Mouse (Mus musculus) olfactory bulb, adult 2 months (tissue): ENCODE results near the gene Iqck. TPM values are rescaled to one million over a fixed set of nuclear protein-coding genes. Genes with fewer than 3 reads are reported as not detected.
A peak's percentile ranks its signal among the peaks of the same experiment; 100 is the strongest.

Experiments
- H3K27ac ChIP-seq: fragments of 200-500 bp; 2 replicates; pipeline ENCODE4 v1.5.1; 2012; ENCODE audit warnings: low read depth, low read length; ENCODE audit not compliant: insufficient read depth
- H3K4me1 ChIP-seq: fragments of 200-500 bp; 2 replicates; pipeline ENCODE4 v1.6.1; 2012; ENCODE audit warnings: low read length; ENCODE audit not compliant: control insufficient read depth, insufficient read depth
- H3K4me3 ChIP-seq: fragments of 200-500 bp; 2 replicates; pipeline ENCODE4 v1.5.1; 2012; ENCODE audit warnings: mild to moderate bottlenecking, low read depth, low read length, moderate library complexity; ENCODE audit not compliant: insufficient read depth
- CTCF ChIP-seq: fragments of 200-500 bp; IDR thresholded peaks from 2 replicates; pipeline ENCODE4 v1.5.1; 2012; ENCODE audit warnings: low read depth, mild to moderate bottlenecking, low read length, moderate library complexity; ENCODE audit not compliant: insufficient read depth
- POLR2A ChIP-seq: fragments of 200-500 bp; IDR thresholded peaks from 2 replicates; pipeline ENCODE4 v1.6.1; 2012; ENCODE audit warnings: mild to moderate bottlenecking, low read depth, low read length, moderate library complexity; ENCODE audit not compliant: insufficient read depth
- WGBS: fragments of 180-500 bp; shearing (Covaris S2); methylation state at CpG from one replicate; pipeline ENCODE4 v1.1.7; 2018; 5-methylcytosine and 5-hydroxymethylcytosine counted together
- polyA plus RNA-seq: library from polyadenylated mRNA; stranded (reverse); fragments of >200 nt; gene quantifications from 2 replicates; pipeline ENCODE4 v1.2.4, GENCODE M21; 2012; ENCODE audit warnings: low replicate concordance; ENCODE audit not compliant: missing spikeins, insufficient read depth, insufficient read length

Iqck gene
- polyA plus RNA-seq, 1 experiment = not detected

- peaks cover 30% of the 10 kb centered on the region for H3K4me1 ChIP-seq
- TF ChIP-seq POLR2A (peak; percentile 33; the same call in 1 of the 2 replicates), CTCF (no peak)
- peak overlapping the region; percentile 69 for H3K4me3 ChIP-seq
- H3K27ac ChIP-seq = peak overlapping the region; percentile 97
- WGBS = 1% methylated on average over 26 of the region's 26 CpGs
These were observed 138.2 kb downstream of the Iqck start for GRCm38 (mm10) chr7:118993597-118994230.

- Histone ChIP-seq H3K4me1 (peaks cover 29% of the 10 kb centered on the region), H3K4me3 (peak overlapping the region; percentile 69), H3K27ac (peak overlapping the region; percentile 97)
- TF ChIP-seq POLR2A (no peak), CTCF (no peak)
- 2% methylated on average over 21 of the region's 21 CpGs for WGBS
These were observed 138.8 kb downstream of the Iqck start for GRCm38 (mm10) chr7:118994231-118994842.

GRCm38 (mm10) chr7:118995007-118995406 is 139.5 kb downstream of the Iqck start, which contains the start of gene Gprc5b:
TSS of gene Gprc5b (minus strand) at chr7:118995211.
- peak; percentile 86 for TF ChIP-seq POLR2A
- no peak for TF ChIP-seq CTCF
- H3K4me3 ChIP-seq = peak within 1 kb of the TSS; percentile 69
- H3K27ac ChIP-seq = peak within 1 kb of the TSS; percentile 97
- H3K4me1 ChIP-seq = peaks cover 22% of the 10 kb centered on the region
- WGBS = under 1% methylated on average over 43 of the region's 44 CpGs

GRCm38 (mm10) chr7:118995671-118996070 is 140.1 kb downstream of the Iqck start:
- TF ChIP-seq CTCF (no peak), POLR2A (no peak)
- H3K4me1 ChIP-seq = peaks cover 18% of the 10 kb centered on the region
- H3K27ac ChIP-seq = peak overlapping the region; percentile 84
- WGBS = 6% methylated on average over 14 of the region's 14 CpGs
- H3K4me3 ChIP-seq = peak overlapping the region; percentile 69

GRCm38 (mm10) chr7:118996137-118996837 is 140.7 kb downstream of the Iqck start:
- TF ChIP-seq CTCF = peak; percentile 41; the same call in 1 of the 2 replicates
- no peak for TF ChIP-seq POLR2A
- H3K4me1 ChIP-seq = peaks cover 14% of the 10 kb centered on the region
- peak overlapping the region; percentile 69 for H3K4me3 ChIP-seq
- H3K27ac ChIP-seq = peak overlapping the region; percentile 84
- 8% methylated on average over 13 of the region's 13 CpGs for WGBS

DNA sequence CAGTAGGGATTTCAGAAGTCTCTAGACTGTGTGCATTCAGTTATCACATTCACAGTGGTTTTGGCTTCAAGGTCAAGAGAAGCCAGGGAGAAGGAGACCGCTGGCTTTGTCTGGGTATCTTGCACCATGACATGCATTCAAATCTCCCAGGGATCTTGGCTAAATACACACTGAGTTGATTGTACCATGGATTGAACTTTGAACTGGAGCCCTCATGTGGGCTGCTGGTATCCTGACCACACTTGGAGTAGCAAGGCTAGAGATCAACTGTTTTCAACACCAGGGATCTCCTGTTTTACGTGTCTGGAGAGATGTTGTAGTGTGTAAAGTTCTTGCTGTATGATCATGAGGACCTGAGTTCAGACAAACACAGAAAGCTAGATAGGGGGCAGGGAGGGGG is 144.3 kb downstream of the Iqck start:
- TF ChIP-seq POLR2A = no peak
- TF ChIP-seq CTCF = no peak
- no peak overlapping the region for H3K4me3 ChIP-seq
- no peak overlapping the region for H3K27ac ChIP-seq
- WGBS = 89% methylated on average over 2 of the region's 2 CpGs
- H3K4me1 ChIP-seq = peaks cover 9% of the 10 kb centered on the region; the same call in 1 of the 2 replicates

GRCm38 (mm10) chr7:119001965-119002364 is 146.4 kb downstream of the Iqck start:
- Histone ChIP-seq H3K4me1 (peaks cover 4% of the 10 kb centered on the region; the same call in 1 of the 2 replicates), H3K4me3 (no peak overlapping the region), H3K27ac (no peak overlapping the region)
- TF ChIP-seq POLR2A (no peak), CTCF (no peak)
- 70% methylated on average over 2 of the region's 2 CpGs for WGBS

DNA sequence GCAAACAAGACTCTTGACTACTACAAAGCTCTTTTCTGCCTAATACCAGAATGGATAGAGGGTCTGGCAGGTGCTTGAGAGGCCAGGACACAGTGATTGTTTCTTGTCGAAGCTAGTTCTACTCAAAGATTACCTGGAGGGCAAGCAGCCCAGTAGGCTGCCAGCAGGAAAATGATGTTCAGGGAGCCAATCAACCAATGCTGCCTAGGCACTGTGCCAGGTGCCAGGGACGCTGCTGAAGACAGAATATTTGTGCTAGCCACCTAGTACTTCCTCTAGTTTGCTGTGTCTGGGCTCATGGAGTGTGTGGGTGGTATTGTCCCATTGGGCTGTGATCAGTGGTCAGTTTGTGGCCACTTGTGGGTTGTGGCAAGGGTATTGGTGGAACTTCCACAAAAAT is 146.9 kb downstream of the Iqck start:
- Histone ChIP-seq H3K4me1 (peaks cover 4% of the 10 kb centered on the region; the same call in 1 of the 2 replicates), H3K4me3 (no peak overlapping the region), H3K27ac (no peak overlapping the region)
- 44% methylated on average over 2 of the region's 2 CpGs for WGBS
- no peak for TF ChIP-seq CTCF
- TF ChIP-seq POLR2A = no peak

GRCm38 (mm10) chr7:119010854-119011529 is 155.4 kb downstream of the Iqck start:
- H3K27ac ChIP-seq = no peak overlapping the region
- 15% methylated on average over 5 of the region's 5 CpGs for WGBS
- H3K4me3 ChIP-seq = no peak overlapping the region
- H3K4me1 ChIP-seq = no peaks in the 10 kb centered on the region; the same call in 1 of the 2 replicates
- TF ChIP-seq POLR2A = no peak
- TF ChIP-seq CTCF = no peak
